Mouse (Mus musculus) forebrain, embryonic 15.5 days (tissue): ENCODE results near the gene Wdr83. TPM values are rescaled to one million over a fixed set of nuclear protein-coding genes. Genes with fewer than 3 reads are reported as not detected.

Experiments used
- ATAC-seq: fragments of 200-750 bp; cut with Nextera tagmentation; replicated peaks from 2 replicates; pipeline ENCODE4 v1.8.0; 2017; ENCODE audit warnings: mild to moderate bottlenecking, moderate TSS enrichment, moderate library complexity
- H3K27ac ChIP-seq: fragments of 300-500 bp; sonication (generic); replicated peaks from 2 replicates; pipeline ENCODE4 v1.5.1; 2015; ENCODE audit warnings: mild to moderate bottlenecking, inconsistent platforms
- H3K27me3 ChIP-seq: fragments of 300-500 bp; sonication (generic); 2 replicates; pipeline ENCODE4 v1.6.1; 2015; ENCODE audit warnings: inconsistent platforms
- H3K36me3 ChIP-seq: fragments of 300-500 bp; sonication (generic); 2 replicates; pipeline ENCODE4 v1.6.1; 2015; ENCODE audit warnings: mild to moderate bottlenecking, inconsistent platforms
- H3K4me1 ChIP-seq: fragments of 300-500 bp; sonication (generic); 2 replicates; pipeline ENCODE4 v1.6.1; 2015; ENCODE audit warnings: inconsistent platforms
- H3K4me2 ChIP-seq: fragments of 300-500 bp; sonication (generic); replicated peaks from 2 replicates; pipeline ENCODE4 v1.6.1; 2015; ENCODE audit warnings: mild to moderate bottlenecking, inconsistent platforms
- H3K4me3 ChIP-seq: fragments of 300-500 bp; sonication (generic); 2 replicates; pipeline ENCODE4 v1.5.1; 2015; ENCODE audit warnings: mild to moderate bottlenecking, inconsistent platforms
- H3K9ac ChIP-seq: fragments of 300-500 bp; sonication (generic); replicated peaks from 2 replicates; pipeline ENCODE4 v1.6.1; 2015; ENCODE audit warnings: mild to moderate bottlenecking, inconsistent platforms
- H3K9me3 ChIP-seq: fragments of 300-500 bp; sonication (generic); 2 replicates; pipeline ENCODE4 v1.6.1; 2016; ENCODE audit warnings: inconsistent platforms
- WGBS: fragments of 180-500 bp; shearing (Covaris S2); methylation state at CpG from one replicate; pipeline ENCODE4 v1.1.7; 2015; ENCODE audit warnings: mixed read lengths; 5-methylcytosine and 5-hydroxymethylcytosine counted together
- polyA plus RNA-seq: library from polyadenylated mRNA; unstranded; fragments of >200 nt; fragmentation: Nextera tagmentation; extraction: Ambion mirVana; gene quantifications from 2 replicates; pipeline ENCODE4 v1.2.1, GENCODE M21; 2015

Wdr83 gene
- polyA plus RNA-seq, 1 experiment from 2014 or later = 62.3 TPM

GRCm38 (mm10) chr8:85057367-85057766 lies 23.7 kb downstream of the Wdr83 start:
- ATAC-seq = no peak
- no peak overlapping the region for H3K4me2 ChIP-seq
- no peak overlapping the region for H3K4me3 ChIP-seq
- no peak overlapping the region for H3K9ac ChIP-seq
- no peaks in the 10 kb centered on the region for H3K27me3 ChIP-seq
- WGBS = 87% methylated on average over 7 of the region's 7 CpGs
- H3K9me3 ChIP-seq = no peaks in the 10 kb centered on the region
- peaks cover 44% of the 10 kb centered on the region for H3K36me3 ChIP-seq
- H3K4me1 ChIP-seq = peaks cover 19% of the 10 kb centered on the region
- H3K27ac ChIP-seq = no peak overlapping the region

DNA sequence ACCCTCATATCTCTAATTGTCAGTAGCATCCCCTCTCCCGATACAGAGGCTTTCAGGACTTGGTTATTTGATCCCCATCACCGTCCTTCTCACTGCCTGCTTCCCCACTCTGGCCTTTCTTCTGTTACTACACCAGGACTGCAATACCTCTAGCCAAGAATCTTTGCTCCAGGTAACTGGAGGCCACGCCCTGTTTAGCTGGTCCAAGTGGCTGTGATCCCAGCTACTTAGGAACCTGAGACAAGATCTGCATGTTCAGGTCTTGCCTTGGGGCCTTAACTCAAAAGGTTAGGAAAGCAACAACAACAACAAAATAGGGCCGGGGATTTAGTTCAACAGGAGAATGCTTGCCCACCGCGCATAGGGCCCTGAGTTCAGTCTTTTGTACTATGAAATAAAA lies 37.5 kb downstream of the Wdr83 start:
- Histone ChIP-seq H3K4me1 (peaks cover 7% of the 10 kb centered on the region), H3K9ac (no peak overlapping the region), H3K9me3 (no peaks in the 10 kb centered on the region), H3K27me3 (no peaks in the 10 kb centered on the region), H3K36me3 (peaks cover 66% of the 10 kb centered on the region), H3K27ac (no peak overlapping the region), H3K4me3 (no peak overlapping the region), H3K4me2 (no peak overlapping the region)
- ATAC-seq = no peak
- WGBS = 93% methylated on average over 6 of the region's 6 CpGs

- Histone ChIP-seq H3K4me3 (peak overlapping the region; percentile 88), H3K4me1 (peaks cover 30% of the 10 kb centered on the region), H3K9me3 (no peaks in the 10 kb centered on the region), H3K4me2 (peak overlapping the region; percentile 93), H3K36me3 (peaks cover 24% of the 10 kb centered on the region), H3K27me3 (no peaks in the 10 kb centered on the region), H3K27ac (peak overlapping the region; percentile 99), H3K9ac (peak overlapping the region; percentile 87)
- WGBS = under 1% methylated on average over 57 of the region's 57 CpGs
- ATAC-seq = 0 out of 2 replicates have a peak, but pooled peaks have one; percentile 7
Observed at GRCm38 (mm10) chr8:85037681-85038531, 43.2 kb downstream of the Wdr83 start.

DNA sequence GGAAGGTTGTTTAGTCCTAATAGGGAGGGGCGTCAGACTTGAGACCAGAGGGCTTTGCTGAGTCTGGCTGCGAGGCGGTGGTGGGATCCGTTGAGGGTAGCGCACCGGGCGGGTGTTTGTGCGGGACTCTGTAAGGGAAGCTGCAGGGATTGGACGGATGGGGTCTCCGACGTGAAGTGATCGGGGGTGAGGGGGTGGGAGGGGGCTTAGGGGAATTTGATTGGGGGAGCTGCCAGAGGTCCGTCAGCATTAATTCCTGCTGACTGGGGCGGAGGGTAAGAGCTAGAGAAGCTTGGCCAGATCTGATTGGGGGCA lies 43.8 kb downstream of the Wdr83 start:
- Histone ChIP-seq H3K36me3 (peaks cover 28% of the 10 kb centered on the region), H3K9ac (peak overlapping the region; percentile 87), H3K4me1 (peaks cover 30% of the 10 kb centered on the region), H3K27ac (peak overlapping the region; percentile 99), H3K27me3 (no peaks in the 10 kb centered on the region), H3K4me3 (peak overlapping the region; percentile 88), H3K9me3 (no peaks in the 10 kb centered on the region), H3K4me2 (peak overlapping the region; percentile 93)
- peak; percentile 65 for ATAC-seq
- 0% methylated on average over 14 of the region's 14 CpGs for WGBS

- H3K4me1 ChIP-seq = peaks cover 30% of the 10 kb centered on the region
Observed at GRCm38 (mm10) chr8:85036718-85037365, 44.3 kb downstream of the Wdr83 start, which contains the start of gene Tnpo2. Gene Tnpo2 (plus strand): TSS chr8:85036915.

GRCm38 (mm10) chr8:85036381-85036717 lies 44.8 kb downstream of the Wdr83 start:
- Histone ChIP-seq H3K36me3 (peaks cover 33% of the 10 kb centered on the region), H3K9me3 (no peaks in the 10 kb centered on the region), H3K4me2 (peak overlapping the region; percentile 93), H3K9ac (peak overlapping the region; percentile 69), H3K4me3 (peak overlapping the region; percentile 88), H3K27ac (peak overlapping the region; percentile 99), H3K27me3 (no peaks in the 10 kb centered on the region), H3K4me1 (peaks cover 30% of the 10 kb centered on the region)
- 1% methylated on average over 9 of the region's 9 CpGs for WGBS
- ATAC-seq = peak; percentile 47

More at GRCm38 (mm10) chr8:85036718-85037365, 44.3 kb downstream of the Wdr83 start, which contains the start of gene Tnpo2:
- peak; percentile 90 for ATAC-seq
- Histone ChIP-seq H3K27me3 (no peaks in the 10 kb centered on the region), H3K36me3 (peaks cover 32% of the 10 kb centered on the region), H3K27ac (peak within 1 kb of the TSS; percentile 99), H3K9ac (peak within 1 kb of the TSS; percentile 87), H3K9me3 (no peaks in the 10 kb centered on the region), H3K4me3 (peak within 1 kb of the TSS; percentile 88), H3K4me2 (peak within 1 kb of the TSS; percentile 93)
- under 1% methylated on average over 55 of the region's 59 CpGs for WGBS

GRCm38 (mm10) chr8:85035728-85036310 lies 45.3 kb downstream of the Wdr83 start:
- peaks cover 32% of the 10 kb centered on the region for H3K36me3 ChIP-seq
- peaks cover 30% of the 10 kb centered on the region for H3K4me1 ChIP-seq
- peak overlapping the region; percentile 99 for H3K27ac ChIP-seq
- peak overlapping the region; percentile 69 for H3K9ac ChIP-seq
- H3K4me2 ChIP-seq = peak overlapping the region; percentile 93
- peak overlapping the region; percentile 88 for H3K4me3 ChIP-seq
- H3K27me3 ChIP-seq = no peaks in the 10 kb centered on the region
- no peak; the same call in 1 of the 2 replicates for ATAC-seq
- no peaks in the 10 kb centered on the region for H3K9me3 ChIP-seq
- under 1% methylated on average over 15 of the region's 15 CpGs for WGBS

DNA sequence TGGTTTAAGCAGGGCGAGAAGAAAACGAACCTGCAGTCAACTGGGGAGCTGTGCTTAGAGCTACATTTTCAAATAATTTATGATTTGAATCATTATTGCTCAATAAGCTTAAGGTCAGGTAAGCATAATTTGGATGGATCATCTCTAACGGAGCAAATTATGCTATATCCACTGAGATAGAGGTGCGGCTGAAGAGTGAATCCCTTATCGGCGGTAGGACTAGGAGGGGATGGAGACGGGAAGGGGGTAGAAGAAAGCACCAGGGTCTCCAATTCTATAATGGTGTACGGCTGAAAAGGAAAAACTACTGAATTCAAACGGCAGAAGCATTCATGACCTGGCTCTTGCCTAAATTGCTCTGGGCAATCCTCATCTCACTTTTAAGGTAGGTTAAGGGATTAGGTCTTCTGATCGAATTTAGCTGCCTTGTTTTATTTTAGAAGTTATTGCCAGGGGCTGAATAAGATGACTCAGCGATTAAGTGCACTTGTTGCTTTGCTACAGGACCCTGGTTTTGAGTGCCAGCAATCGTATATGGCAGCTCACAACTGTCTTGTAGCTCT lies 45.9 kb downstream of the Wdr83 start:
- Histone ChIP-seq H3K9me3 (no peaks in the 10 kb centered on the region), H3K4me3 (peak overlapping the region; percentile 88), H3K27me3 (no peaks in the 10 kb centered on the region), H3K4me1 (peaks cover 30% of the 10 kb centered on the region), H3K36me3 (peaks cover 32% of the 10 kb centered on the region), H3K27ac (peak overlapping the region; percentile 99; the same call in 1 of the 2 replicates), H3K4me2 (peak overlapping the region; percentile 93), H3K9ac (peak overlapping the region; percentile 69)
- WGBS = 6% methylated on average over 12 of the region's 12 CpGs
- ATAC-seq = no peak

- Histone ChIP-seq H3K9me3 (no peaks in the 10 kb centered on the region), H3K4me2 (peak overlapping the region; percentile 93), H3K36me3 (peaks cover 37% of the 10 kb centered on the region), H3K27ac (no peak overlapping the region), H3K27me3 (no peaks in the 10 kb centered on the region), H3K4me3 (peak overlapping the region; percentile 88), H3K4me1 (peaks cover 30% of the 10 kb centered on the region), H3K9ac (no peak overlapping the region)
- no peak for ATAC-seq
- 4% methylated on average over 13 of the region's 13 CpGs for WGBS
Observed at GRCm38 (mm10) chr8:85034764-85035163, 46.3 kb downstream of the Wdr83 start.

DNA sequence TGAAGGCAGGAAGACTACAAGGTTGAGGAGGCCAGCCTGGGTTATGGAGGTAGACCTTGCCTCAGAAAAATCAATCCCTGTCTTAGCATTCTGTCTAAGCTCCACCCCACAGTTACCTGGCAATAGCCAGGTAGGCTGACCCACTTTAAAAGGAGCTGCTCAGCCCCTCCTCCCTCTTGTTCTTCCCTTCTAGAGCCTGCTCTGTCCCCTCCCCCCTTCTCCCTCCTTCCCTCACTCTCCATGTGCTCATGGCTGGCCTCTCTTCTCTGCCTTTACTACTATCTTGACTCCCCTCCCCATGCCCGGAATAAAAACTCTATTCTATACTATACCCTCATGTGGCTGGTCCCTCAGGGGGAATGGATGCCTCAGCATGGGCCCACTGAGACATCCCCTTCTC lies 47.2 kb downstream of the Wdr83 start:
- H3K9me3 ChIP-seq = no peaks in the 10 kb centered on the region
- 74% methylated on average over 1 of the region's 1 CpGs for WGBS
- no peak overlapping the region for H3K27ac ChIP-seq
- H3K27me3 ChIP-seq = no peaks in the 10 kb centered on the region
- H3K4me1 ChIP-seq = peaks cover 30% of the 10 kb centered on the region
- H3K36me3 ChIP-seq = peaks cover 39% of the 10 kb centered on the region
- no peak overlapping the region for H3K4me2 ChIP-seq
- no peak overlapping the region for H3K9ac ChIP-seq
- H3K4me3 ChIP-seq = no peak overlapping the region
- no peak for ATAC-seq

DNA sequence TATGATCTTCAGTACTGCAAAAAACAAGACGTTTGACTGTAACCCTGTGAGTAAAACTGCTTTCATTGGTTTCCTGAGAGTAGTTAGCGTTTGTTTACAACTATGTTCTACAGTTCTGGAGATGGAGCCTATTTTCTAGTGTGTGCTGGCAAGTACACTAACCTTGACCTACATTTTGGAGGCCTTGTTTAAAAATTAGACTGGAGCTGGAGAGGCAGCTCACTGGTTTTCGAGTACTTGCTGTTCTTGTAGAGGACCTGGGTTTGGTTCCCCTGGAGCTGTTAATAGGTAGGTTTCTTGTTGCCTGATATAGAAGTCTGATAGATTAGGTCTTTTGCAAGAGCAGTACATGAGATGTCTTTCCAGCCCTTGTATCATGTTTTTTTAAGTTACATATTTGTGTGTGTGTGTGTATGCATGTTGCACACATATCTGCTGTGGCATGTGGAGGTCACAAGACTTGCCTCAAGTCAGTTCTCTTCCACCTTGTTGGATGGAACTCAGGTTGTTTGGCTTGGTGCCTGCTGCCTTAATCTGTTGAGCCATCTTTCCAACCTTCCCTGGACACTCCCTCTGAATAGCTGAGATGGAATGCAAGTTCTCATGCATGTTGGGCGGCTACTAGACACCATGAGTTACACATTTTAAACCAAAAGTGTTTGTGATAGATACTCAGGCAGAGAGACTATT lies 48.3 kb downstream of the Wdr83 start:
- ATAC-seq = no peak
- H3K9ac ChIP-seq = no peak overlapping the region

More for the DNA sequence above, 48.3 kb downstream of the Wdr83 start:
- Histone ChIP-seq H3K27me3 (no peaks in the 10 kb centered on the region), H3K4me1 (peaks cover 32% of the 10 kb centered on the region), H3K9me3 (no peaks in the 10 kb centered on the region), H3K4me3 (no peak overlapping the region), H3K4me2 (no peak overlapping the region), H3K36me3 (peaks cover 39% of the 10 kb centered on the region), H3K27ac (no peak overlapping the region)
- WGBS = 91% methylated on average over 4 of the region's 4 CpGs
